Mouse (Mus musculus) intestine, embryonic 14.5 days (tissue): Measurements from ENCODE around the gene Jak2. TPM values are rescaled to one million over a fixed set of nuclear protein-coding genes. Genes with fewer than 3 reads are reported as not detected.
A peak's percentile ranks its signal among the peaks of the same experiment; 100 is the strongest.

Experiments
- ATAC-seq: fragments of 200-750 bp; cut with Nextera tagmentation; replicated peaks from 2 replicates; pipeline ENCODE4 v1.8.0; 2017; ENCODE audit warnings: low read depth, moderate number of reproducible peaks, moderate TSS enrichment, moderate library complexity; ENCODE audit not compliant: low FRiP score, low TSS enrichment
- DNase-seq: peaks from one replicate; pipeline ENCODE4 v3.0.0-alpha.2; 2018; ENCODE audit warnings: low spot score
- H3K27ac ChIP-seq: fragments of 300-500 bp; sonication (generic); 2 replicates; pipeline ENCODE4 v1.5.1; 2014; ENCODE audit warnings: low read depth, mild to moderate bottlenecking, control low read depth
- H3K27me3 ChIP-seq: fragments of 300-500 bp; sonication (generic); replicated peaks from 2 replicates; pipeline ENCODE4 v1.6.1; 2014; ENCODE audit warnings: low read length, control low read depth; ENCODE audit not compliant: control insufficient read depth, insufficient read depth
- H3K36me3 ChIP-seq: fragments of 300-500 bp; sonication (generic); 2 replicates; pipeline ENCODE4 v1.6.1; 2014; ENCODE audit warnings: low read length, control low read depth; ENCODE audit not compliant: control insufficient read depth, insufficient read depth
- H3K4me1 ChIP-seq: fragments of 300-500 bp; sonication (generic); replicated peaks from 2 replicates; pipeline ENCODE4 v1.6.1; 2014; ENCODE audit warnings: low read length, control low read depth, mixed read lengths; ENCODE audit not compliant: control insufficient read depth, insufficient read depth
- H3K4me2 ChIP-seq: fragments of 300-500 bp; sonication (generic); 2 replicates; pipeline ENCODE4 v1.6.1; 2014; ENCODE audit warnings: low read length
- H3K4me3 ChIP-seq: fragments of 300-500 bp; sonication (generic); 2 replicates; pipeline ENCODE4 v1.5.1; 2014; ENCODE audit warnings: low read depth, low read length, control low read depth, mixed read lengths
- H3K9ac ChIP-seq: fragments of 300-500 bp; sonication (generic); 2 replicates; pipeline ENCODE4 v1.6.1; 2014; ENCODE audit warnings: mild to moderate bottlenecking, low read length
- H3K9me3 ChIP-seq: fragments of 300-500 bp; sonication (generic); 2 replicates; pipeline ENCODE4 v1.6.1; 2016; ENCODE audit warnings: low read length, control low read depth; ENCODE audit not compliant: control insufficient read depth
- WGBS: fragments of 180-500 bp; shearing (Covaris S2); extraction: QIAGEN DNeasy Blood & Tissue Kit; methylation state at CpG from one replicate; pipeline ENCODE4 v1.1.7; 2014; 5-methylcytosine and 5-hydroxymethylcytosine counted together
- polyA plus RNA-seq: library from polyadenylated mRNA; unstranded; fragments of >200 nt; fragmentation: Nextera tagmentation; extraction: Ambion mirVana; gene quantifications from 2 replicates; pipeline ENCODE4 v1.2.1, GENCODE M21; 2014

Jak2 gene
- polyA plus RNA-seq, 1 experiment from 2014 or later: 11.6 TPM

- ATAC-seq (no peak), DNase-seq (no peak)
- no peak overlapping the region for H3K4me2 ChIP-seq
- H3K4me1 ChIP-seq: no peaks in the 10 kb centered on the region
- no peaks in the 10 kb centered on the region for H3K27me3 ChIP-seq
- H3K27ac ChIP-seq: no peak overlapping the region
- no peaks in the 10 kb centered on the region for H3K36me3 ChIP-seq
- H3K4me3 ChIP-seq: no peak overlapping the region
- 73% methylated on average over 1 of the region's 1 CpGs for WGBS
- H3K9ac ChIP-seq: no peak overlapping the region
- H3K9me3 ChIP-seq: no peaks in the 10 kb centered on the region
These were observed 24.6 kb upstream of the Jak2 start for GRCm38 (mm10) chr19:29226996-29227395.

- Histone ChIP-seq H3K4me3 (no peak overlapping the region), H3K36me3 (no peaks in the 10 kb centered on the region), H3K4me2 (no peak overlapping the region), H3K27me3 (no peaks in the 10 kb centered on the region), H3K9ac (no peak overlapping the region), H3K4me1 (no peaks in the 10 kb centered on the region), H3K9me3 (no peaks in the 10 kb centered on the region), H3K27ac (no peak overlapping the region)
- WGBS: 65% methylated on average over 9 of the region's 9 CpGs
- DNase-seq (no peak), ATAC-seq (no peak)
These were observed 23.6 kb upstream of the Jak2 start for GRCm38 (mm10) chr19:29227941-29228590.

GRCm38 (mm10) chr19:29228989-29229388, 22.6 kb upstream of the Jak2 start:
- 67% methylated on average over 2 of the region's 2 CpGs for WGBS

GRCm38 (mm10) chr19:29232738-29233137, 18.9 kb upstream of the Jak2 start:
- Histone ChIP-seq H3K4me2 (no peak overlapping the region), H3K4me3 (no peak overlapping the region), H3K4me1 (peaks cover 5% of the 10 kb centered on the region; the same call in 1 of the 2 replicates), H3K27ac (no peak overlapping the region), H3K36me3 (no peaks in the 10 kb centered on the region), H3K9ac (no peak overlapping the region), H3K27me3 (no peaks in the 10 kb centered on the region), H3K9me3 (no peaks in the 10 kb centered on the region)
- DNase-seq (no peak), ATAC-seq (no peak)
- WGBS: 81% methylated on average over 6 of the region's 6 CpGs

More at GRCm38 (mm10) chr19:29228989-29229388, 22.6 kb upstream of the Jak2 start:
- no peak overlapping the region for H3K9ac ChIP-seq
- H3K4me3 ChIP-seq: no peak overlapping the region
- no peaks in the 10 kb centered on the region for H3K9me3 ChIP-seq
- H3K27ac ChIP-seq: no peak overlapping the region
- H3K4me2 ChIP-seq: no peak overlapping the region
- DNase-seq: no peak
- no peaks in the 10 kb centered on the region for H3K27me3 ChIP-seq
- no peak for ATAC-seq
- H3K36me3 ChIP-seq: no peaks in the 10 kb centered on the region
- no peaks in the 10 kb centered on the region for H3K4me1 ChIP-seq

GRCm38 (mm10) chr19:29236658-29237385, 14.8 kb upstream of the Jak2 start:
- WGBS: 59% methylated on average over 9 of the region's 9 CpGs
- ATAC-seq (no peak), DNase-seq (no peak)
- H3K4me3 ChIP-seq: no peak overlapping the region
- H3K27ac ChIP-seq: no peak overlapping the region
- no peaks in the 10 kb centered on the region for H3K9me3 ChIP-seq
- H3K9ac ChIP-seq: no peak overlapping the region
- H3K4me1 ChIP-seq: peaks cover 9% of the 10 kb centered on the region
- H3K4me2 ChIP-seq: no peak overlapping the region
- H3K27me3 ChIP-seq: no peaks in the 10 kb centered on the region
- no peaks in the 10 kb centered on the region for H3K36me3 ChIP-seq

GRCm38 (mm10) chr19:29238171-29238570, 13.5 kb upstream of the Jak2 start:
- Histone ChIP-seq H3K4me1 (peaks cover 9% of the 10 kb centered on the region), H3K9me3 (no peaks in the 10 kb centered on the region), H3K27me3 (no peaks in the 10 kb centered on the region), H3K4me3 (no peak overlapping the region), H3K36me3 (no peaks in the 10 kb centered on the region), H3K4me2 (peak overlapping the region; percentile 16), H3K9ac (no peak overlapping the region), H3K27ac (no peak overlapping the region)
- no peak for ATAC-seq
- WGBS: 27% methylated on average over 9 of the region's 9 CpGs
- no peak for DNase-seq

GRCm38 (mm10) chr19:29239513-29240235, 12.0 kb upstream of the Jak2 start:
- 67% methylated on average over 7 of the region's 7 CpGs for WGBS
- Histone ChIP-seq H3K27ac (no peak overlapping the region), H3K4me3 (no peak overlapping the region), H3K27me3 (no peaks in the 10 kb centered on the region), H3K4me1 (peaks cover 9% of the 10 kb centered on the region), H3K4me2 (no peak overlapping the region), H3K9me3 (no peaks in the 10 kb centered on the region), H3K36me3 (no peaks in the 10 kb centered on the region), H3K9ac (no peak overlapping the region)
- ATAC-seq (no peak), DNase-seq (no peak)

GRCm38 (mm10) chr19:29240676-29241075, 11.0 kb upstream of the Jak2 start:
- H3K27me3 ChIP-seq: no peaks in the 10 kb centered on the region
- H3K9ac ChIP-seq: no peak overlapping the region
- H3K9me3 ChIP-seq: no peaks in the 10 kb centered on the region
- H3K4me3 ChIP-seq: no peak overlapping the region
- H3K4me2 ChIP-seq: no peak overlapping the region
- 54% methylated on average over 2 of the region's 2 CpGs for WGBS
- H3K27ac ChIP-seq: no peak overlapping the region
- no peak for DNase-seq
- peaks cover 9% of the 10 kb centered on the region for H3K4me1 ChIP-seq
- ATAC-seq: no peak
- H3K36me3 ChIP-seq: no peaks in the 10 kb centered on the region
